Mouse (Mus musculus) liver, embryonic 14.5 days (tissue): ENCODE measurements around the gene Kpna7. TPM values are rescaled to one million over a fixed set of nuclear protein-coding genes. Genes with fewer than 3 reads are reported as not detected.

Experiments
- ATAC-seq: fragments of 200-750 bp; cut with Nextera tagmentation; 2 replicates; pipeline ENCODE4 v1.8.0; 2017; ENCODE audit warnings: moderate number of reproducible peaks, mild to moderate bottlenecking, moderate library complexity; ENCODE audit not compliant: insufficient read depth
- DNase-seq, 3 experiments: peaks; one replicate each; pipeline ENCODE4 v3.0.0-alpha.2; 2012 to 2013; ENCODE audit warnings: low read depth in 3 of 3, low spot score in 3 of 3
- H3K27ac ChIP-seq: fragments of 300-500 bp; sonication (generic); 2 replicates; pipeline ENCODE4 v1.5.1; 2014; ENCODE audit warnings: moderate library complexity, mild to moderate bottlenecking, control low read depth, inconsistent platforms
- H3K27me3 ChIP-seq: fragments of 300-500 bp; sonication (generic); 2 replicates; pipeline ENCODE4 v1.6.1; 2014; ENCODE audit warnings: mild to moderate bottlenecking, low read length, moderate library complexity; ENCODE audit not compliant: control insufficient read depth, insufficient read depth
- H3K36me3 ChIP-seq: fragments of 300-500 bp; sonication (generic); replicated peaks from 2 replicates; pipeline ENCODE4 v1.6.1; 2014; ENCODE audit warnings: low read depth; ENCODE audit not compliant: control insufficient read depth, insufficient read depth
- H3K4me1 ChIP-seq, 2 experiments: fragments of 200-500 bp in 1 of 2; fragments of 300-500 bp in 1 of 2; sonication (generic) in 1 of 2; replicated peaks; 2 replicates each; pipeline ENCODE4 v1.6.1; 2012 to 2014; ENCODE audit warnings: antibody characterized with exemption in 1 of 2, inconsistent platforms in 1 of 2, low read length in 1 of 2; ENCODE audit not compliant: control insufficient read depth in 2 of 2, insufficient read depth in 2 of 2
- H3K4me2 ChIP-seq: fragments of 300-500 bp; sonication (generic); 2 replicates; pipeline ENCODE4 v1.6.1; 2014; ENCODE audit warnings: low read depth, mild to moderate bottlenecking, control low read depth, moderate library complexity
- H3K4me3 ChIP-seq, 2 experiments: fragments of 200-500 bp in 1 of 2; fragments of 300-500 bp in 1 of 2; sonication (generic) in 1 of 2; 2 replicates each; pipeline ENCODE4 v1.5.1; 2012 to 2014; ENCODE audit warnings: low read depth in 2 of 2, low read length in 2 of 2, mild to moderate bottlenecking in 2 of 2, control low read depth in 1 of 2, inconsistent platforms in 1 of 2, moderate library complexity in 1 of 2; ENCODE audit not compliant: insufficient read depth in 1 of 2
- H3K9ac ChIP-seq: fragments of 300-500 bp; sonication (generic); replicated peaks from 2 replicates; pipeline ENCODE4 v1.6.1; 2014; ENCODE audit warnings: mild to moderate bottlenecking, control low read depth, moderate library complexity
- H3K9me3 ChIP-seq: fragments of 300-500 bp; sonication (generic); 2 replicates; pipeline ENCODE4 v1.6.1; 2016; ENCODE audit warnings: low read length, mixed read lengths; ENCODE audit not compliant: control insufficient read depth
- CTCF ChIP-seq: IDR thresholded peaks from 2 replicates; pipeline ENCODE4 v1.5.1; 2016; ENCODE audit warnings: antibody characterized with exemption, low read depth, control low read depth
- EP300 ChIP-seq: IDR thresholded peaks from 2 replicates; pipeline ENCODE4 v1.6.1; 2016; ENCODE audit warnings: antibody characterized with exemption, low read depth
- WGBS: fragments of 180-500 bp; shearing (Covaris S2); extraction: QIAGEN DNeasy Blood & Tissue Kit; methylation state at CpG from one replicate; pipeline ENCODE4 v1.1.7; 2014; ENCODE audit not compliant: insufficient replicate concordance; 5-methylcytosine and 5-hydroxymethylcytosine counted together
- polyA plus RNA-seq, 2 experiments: library from polyadenylated mRNA; depleted of rRNA in 1 of 2; stranded (reverse) in 1 of 2; unstranded in 1 of 2; fragments of >200 nt; fragmentation: Nextera tagmentation in 1 of 2; extraction: Ambion mirVana in 1 of 2; gene quantifications; 2 replicates each; pipeline versions ENCODE4 v1.2.1 to v1.2.3; 2012 to 2014

Gene Kpna7
- polyA plus RNA-seq, 2 experiments: 0.04 to 0.11 TPM

DNA sequence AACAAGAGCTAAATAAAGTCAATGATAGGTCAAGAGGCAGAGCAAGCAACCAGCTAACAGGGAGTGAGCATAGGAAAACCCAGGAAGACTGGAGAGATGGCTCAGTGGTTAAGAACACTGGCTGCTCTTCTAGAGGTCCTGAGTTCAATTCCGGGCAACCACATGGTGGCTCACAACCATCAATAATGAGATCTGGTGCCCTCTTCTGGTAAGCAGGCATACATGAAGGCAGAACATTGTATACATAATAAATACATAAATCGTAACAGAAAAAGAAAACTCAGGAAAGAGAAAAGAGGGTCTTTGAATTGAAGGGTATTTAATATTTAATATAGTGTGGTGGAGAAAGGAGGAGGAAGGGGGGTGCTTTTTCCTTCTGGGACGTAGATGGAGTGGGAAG, 112.6 kb downstream of the Kpna7 start:
- no peak for DNase-seq
- Histone ChIP-seq H3K4me2 (no peak overlapping the region), H3K4me1 (no peaks in the 10 kb centered on the region; a peak in 1 of 4 replicates), H3K27me3 (peaks cover 15% of the 10 kb centered on the region), H3K9ac (no peak overlapping the region), H3K9me3 (no peaks in the 10 kb centered on the region), H3K36me3 (no peaks in the 10 kb centered on the region), H3K4me3 (no peak overlapping the region), H3K27ac (no peak overlapping the region)
- 61% methylated on average over 3 of the region's 3 CpGs for WGBS
- ATAC-seq: no peak
- TF ChIP-seq EP300 (no peak), CTCF (no peak)

DNA sequence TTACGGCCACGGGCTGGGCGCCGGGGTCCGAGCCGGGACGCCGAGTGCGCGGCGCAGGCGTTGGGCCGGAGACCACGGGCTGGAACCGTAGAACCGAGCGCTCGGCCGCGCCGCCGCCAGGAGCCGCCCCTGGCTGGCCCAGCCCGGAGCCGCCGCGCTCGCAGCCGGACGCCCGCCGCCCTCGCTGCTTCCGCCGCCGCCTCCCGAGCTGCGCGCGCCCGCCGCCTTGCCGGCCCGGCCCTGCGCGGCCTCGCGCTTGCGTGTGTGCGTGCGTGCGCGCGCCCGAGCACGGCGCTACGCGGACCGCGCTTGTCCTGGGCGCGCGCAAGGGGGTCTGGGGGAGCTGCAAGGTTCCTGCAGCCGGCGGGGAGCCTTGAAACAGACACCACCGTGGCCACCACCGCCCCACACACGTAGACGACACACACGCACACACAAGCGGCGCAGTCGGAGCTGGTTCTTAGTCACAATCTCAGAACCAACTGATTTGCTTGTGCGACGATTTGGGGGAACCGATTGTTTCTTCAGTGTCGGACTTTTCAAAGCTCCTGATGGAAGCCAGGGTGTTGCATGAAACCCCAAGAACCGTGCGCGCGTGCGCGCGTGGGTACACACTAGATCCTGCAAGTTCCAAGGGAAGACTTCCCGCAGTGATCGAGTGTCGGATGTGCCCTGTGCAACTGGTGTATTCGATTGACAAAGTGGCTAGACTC, 118.0 kb downstream of the Kpna7 start, which contains the start of gene Smurf1:
TSS of gene Smurf1 (minus strand) at position 209 of the 713 bp plus-strand sequence.
- TF ChIP-seq CTCF: no peak
- no peak for TF ChIP-seq EP300
- no peak within 1 kb of the TSS for H3K27ac ChIP-seq
- peaks cover 24% of the 10 kb centered on the region for H3K27me3 ChIP-seq
- peak within 1 kb of the TSS; percentile 50 to 67 for H3K4me3 ChIP-seq
- no peaks in the 10 kb centered on the region for H3K9me3 ChIP-seq
- ATAC-seq (peak; percentile 69), DNase-seq (peak in 1 of 3 experiments; percentile 29)
- no peaks in the 10 kb centered on the region for H3K36me3 ChIP-seq
- peak within 1 kb of the TSS; percentile 29; the same call in 1 of the 2 replicates for H3K9ac ChIP-seq
- peak within 1 kb of the TSS; percentile 76 for H3K4me2 ChIP-seq
- WGBS: under 1% methylated on average over 83 of the region's 89 CpGs
- peaks cover 0 to 7% of the 10 kb centered on the region in 2 experiments; a peak in 2 of 4 replicates for H3K4me1 ChIP-seq

GRCm38 (mm10) chr5:144964872-144965638, 118.8 kb downstream of the Kpna7 start:
- peak; percentile 68 to 73 (median 68) for DNase-seq
- under 1% methylated on average over 23 of the region's 56 CpGs for WGBS
- H3K4me2 ChIP-seq: peak overlapping the region; percentile 76
- H3K27me3 ChIP-seq: peaks cover 24% of the 10 kb centered on the region
- H3K36me3 ChIP-seq: no peaks in the 10 kb centered on the region
- H3K4me3 ChIP-seq: peak overlapping the region; percentile 50 to 67
- no peak for TF ChIP-seq CTCF
- TF ChIP-seq EP300: no peak
- H3K27ac ChIP-seq: no peak overlapping the region
- peaks cover 0 to 7% of the 10 kb centered on the region in 2 experiments; a peak in 2 of 4 replicates for H3K4me1 ChIP-seq
- H3K9ac ChIP-seq: peak overlapping the region; percentile 29; the same call in 1 of the 2 replicates
- peak; percentile 76 for ATAC-seq
- no peaks in the 10 kb centered on the region for H3K9me3 ChIP-seq

GRCm38 (mm10) chr5:144964465-144964864, 119.4 kb downstream of the Kpna7 start:
- Histone ChIP-seq H3K4me1 (peaks cover 0 to 7% of the 10 kb centered on the region in 2 experiments; a peak in 2 of 4 replicates), H3K36me3 (no peaks in the 10 kb centered on the region), H3K4me2 (peak overlapping the region; percentile 76; the same call in 1 of the 2 replicates), H3K27me3 (peaks cover 24% of the 10 kb centered on the region), H3K27ac (no peak overlapping the region), H3K9me3 (no peaks in the 10 kb centered on the region), H3K9ac (no peak overlapping the region), H3K4me3 (no peak overlapping the region)
- ATAC-seq (peak; percentile 12), DNase-seq (no peak)
- 26% methylated on average over 7 of the region's 8 CpGs for WGBS
- TF ChIP-seq EP300: no peak
- TF ChIP-seq CTCF: no peak

DNA sequence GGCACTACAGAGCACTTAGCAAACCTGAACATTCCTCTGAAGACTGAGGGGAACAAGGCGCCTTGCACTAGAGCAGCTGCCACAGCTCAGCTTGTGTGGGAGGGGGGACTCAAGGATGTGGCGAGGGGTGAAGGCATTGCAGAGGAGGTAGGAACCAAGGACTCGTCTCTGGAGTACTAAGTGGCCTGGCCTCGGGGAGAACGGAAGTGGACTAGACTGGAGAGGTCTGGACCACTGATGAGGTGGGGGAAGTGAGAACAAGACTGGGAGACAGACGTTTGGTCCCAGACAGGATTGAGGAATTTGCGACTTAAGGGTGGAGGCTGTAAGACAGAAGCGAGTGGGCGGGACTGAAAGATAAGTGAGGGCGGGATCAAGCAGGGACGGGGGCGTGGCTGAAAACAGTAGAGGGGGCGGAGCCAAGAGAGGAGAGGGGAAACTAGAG, 120.0 kb downstream of the Kpna7 start:
- ATAC-seq (no peak), DNase-seq (peak in 1 of 3 experiments; percentile 25)
- peaks cover 0 to 7% of the 10 kb centered on the region in 2 experiments; a peak in 2 of 4 replicates for H3K4me1 ChIP-seq
- TF ChIP-seq CTCF (no peak), EP300 (no peak)
- no peak overlapping the region for H3K9ac ChIP-seq
- H3K4me2 ChIP-seq: peak overlapping the region; percentile 9; the same call in 1 of the 2 replicates
- 8% methylated on average over 13 of the region's 13 CpGs for WGBS
- H3K4me3 ChIP-seq: 0 out of 4 replicates have a peak overlapping the region, but pooled peaks of 1 of the 2 experiments have one; percentile 0
- H3K9me3 ChIP-seq: no peaks in the 10 kb centered on the region
- peaks cover 24% of the 10 kb centered on the region for H3K27me3 ChIP-seq
- no peak overlapping the region for H3K27ac ChIP-seq
- no peaks in the 10 kb centered on the region for H3K36me3 ChIP-seq
